Mouse (Mus musculus) G1E (cell line): ENCODE data around the gene Dennd1a. TPM values are rescaled to one million over a fixed set of nuclear protein-coding genes. Genes with fewer than 3 reads are reported as not detected.

ENCODE experiments used
- ATAC-seq: 2 replicates; pipeline ENCODE4 v1.8.0; 2016; ENCODE audit warnings: mild to moderate bottlenecking; ENCODE audit not compliant: insufficient number of reproducible peaks, poor library complexity, low FRiP score, severe bottlenecking; ENCODE audit errors: extremely low read depth
- DNase-seq: peaks from one replicate; pipeline ENCODE4 v3.0.0; 2012; ENCODE audit warnings: low spot score
- H3K27me3 ChIP-seq: 2 replicates; pipeline ENCODE4 v1.6.1; 2012; ENCODE audit warnings: mild to moderate bottlenecking, low read length, inconsistent platforms; ENCODE audit not compliant: insufficient read depth
- H3K36me3 ChIP-seq: replicated peaks from 2 replicates; pipeline ENCODE3; 2012; ENCODE audit warnings: mild to moderate bottlenecking, inconsistent platforms
- H3K4me1 ChIP-seq: 2 replicates; pipeline ENCODE4 v1.6.1; 2012; ENCODE audit warnings: low read depth, low read length, inconsistent platforms, mixed read lengths; ENCODE audit not compliant: insufficient read depth
- H3K4me3 ChIP-seq: 2 replicates; pipeline ENCODE4 v1.5.1; 2012; ENCODE audit warnings: low read depth, mild to moderate bottlenecking, inconsistent platforms, low read length, moderate library complexity, mixed read lengths
- H3K9me3 ChIP-seq: replicated peaks from 2 replicates; pipeline ENCODE4 v1.6.1; 2012; ENCODE audit warnings: inconsistent platforms
- CTCF ChIP-seq: IDR thresholded peaks from 2 replicates; pipeline ENCODE4 v1.5.1; 2012; ENCODE audit warnings: low read depth, low read length, inconsistent platforms, mixed read lengths
- GATA1 ChIP-seq: IDR thresholded peaks from 2 replicates; pipeline ENCODE4 v1.6.1; 2012; ENCODE audit warnings: borderline replicate concordance, low read length, inconsistent platforms, mixed read lengths
- GATA2 ChIP-seq: IDR thresholded peaks from 2 replicates; pipeline ENCODE4 v1.6.1; 2012; ENCODE audit warnings: low read depth, low read length, inconsistent platforms, borderline replicate concordance
- POLR2AphosphoS5 ChIP-seq: IDR thresholded peaks from 2 replicates; pipeline ENCODE4 v1.6.1; 2012; ENCODE audit warnings: low read depth, low read length, inconsistent platforms; ENCODE audit not compliant: insufficient replicate concordance
- TAL1 ChIP-seq: conservative IDR thresholded peaks from 2 replicates; pipeline ENCODE4 v1.6.1; 2012; ENCODE audit warnings: low read depth, low read length, inconsistent platforms, mixed read lengths
- polyA plus RNA-seq: library from polyadenylated mRNA; stranded (reverse); fragments of >175 nt; gene quantifications from 2 replicates; pipeline ENCODE4 v1.2.3, GENCODE M21; 2012
- total RNA-seq, 2 experiments: library from RNA; stranded (forward) in 1 of 2; stranded (reverse) in 1 of 2; fragments of 200-1000 nt in 1 of 2; fragments of >200 nt in 1 of 2; fragmentation: Nextera tagmentation in 1 of 2; gene quantifications; 2 replicates each; pipeline ENCODE4 v1.2.3; 2014 to 2017

The Dennd1a gene
- total and polyA plus RNA-seq, 3 experiments = 25.5 to 78.7 (median 71.0) TPM

GRCm38 (mm10) chr2:38045286-38045685 lies 241.9 kb downstream of the Dennd1a start:
- Histone ChIP-seq H3K9me3 (no peaks in the 10 kb centered on the region), H3K4me1 (peaks cover 4% of the 10 kb centered on the region; the same call in 1 of the 2 replicates), H3K27me3 (no peaks in the 10 kb centered on the region), H3K36me3 (peaks cover 33% of the 10 kb centered on the region), H3K4me3 (no peak overlapping the region)
- ATAC-seq = no peak
- DNase-seq = no peak
- no peak for TF ChIP-seq GATA2
- TF ChIP-seq POLR2AphosphoS5 = no peak
- no peak for TF ChIP-seq CTCF
- TF ChIP-seq GATA1 = no peak
- no peak for TF ChIP-seq TAL1

- H3K27me3 ChIP-seq = no peaks in the 10 kb centered on the region
- H3K4me1 ChIP-seq = no peaks in the 10 kb centered on the region
- no peak overlapping the region for H3K4me3 ChIP-seq
- H3K9me3 ChIP-seq = no peaks in the 10 kb centered on the region
- DNase-seq (no peak), ATAC-seq (no peak)
- H3K36me3 ChIP-seq = peaks cover 35% of the 10 kb centered on the region
- TF ChIP-seq CTCF (no peak), GATA1 (no peak), POLR2AphosphoS5 (no peak)
Measured at GRCm38 (mm10) chr2:38040845-38041244, 246.3 kb downstream of the Dennd1a start.

GRCm38 (mm10) chr2:38039621-38040020 lies 247.6 kb downstream of the Dennd1a start:
- ATAC-seq (no peak), DNase-seq (no peak)
- Histone ChIP-seq H3K4me3 (no peak overlapping the region), H3K27me3 (no peaks in the 10 kb centered on the region), H3K36me3 (peaks cover 31% of the 10 kb centered on the region), H3K4me1 (no peaks in the 10 kb centered on the region), H3K9me3 (no peaks in the 10 kb centered on the region)
- TF ChIP-seq POLR2AphosphoS5 = no peak
- TF ChIP-seq CTCF = no peak
- TF ChIP-seq GATA1 = no peak
- no peak for TF ChIP-seq GATA2
- no peak for TF ChIP-seq TAL1

- TF ChIP-seq GATA1 (no peak), CTCF (no peak), POLR2AphosphoS5 (no peak), GATA2 (no peak), TAL1 (no peak)
- H3K4me3 ChIP-seq = no peak overlapping the region
- no peaks in the 10 kb centered on the region for H3K27me3 ChIP-seq
- H3K4me1 ChIP-seq = peaks cover 11% of the 10 kb centered on the region
- H3K36me3 ChIP-seq = peaks cover 31% of the 10 kb centered on the region
- DNase-seq = no peak
- ATAC-seq = no peak
- H3K9me3 ChIP-seq = no peaks in the 10 kb centered on the region
Measured at GRCm38 (mm10) chr2:38028317-38028716, 258.9 kb downstream of the Dennd1a start.

- Histone ChIP-seq H3K36me3 (peaks cover 38% of the 10 kb centered on the region), H3K27me3 (no peaks in the 10 kb centered on the region), H3K9me3 (no peaks in the 10 kb centered on the region), H3K4me3 (no peak overlapping the region), H3K4me1 (peaks cover 16% of the 10 kb centered on the region)
- no peak for ATAC-seq
- TF ChIP-seq GATA1 = no peak
- DNase-seq = no peak
Measured at GRCm38 (mm10) chr2:38025615-38026014, 261.6 kb downstream of the Dennd1a start.

GRCm38 (mm10) chr2:38023741-38024130 lies 263.5 kb downstream of the Dennd1a start:
- no peaks in the 10 kb centered on the region for H3K27me3 ChIP-seq
- DNase-seq = no peak
- no peak for ATAC-seq

GRCm38 (mm10) chr2:38023054-38023740 lies 264.0 kb downstream of the Dennd1a start:
- H3K4me1 ChIP-seq = peaks cover 16% of the 10 kb centered on the region
- H3K4me3 ChIP-seq = no peak overlapping the region
- H3K27me3 ChIP-seq = no peaks in the 10 kb centered on the region
- H3K36me3 ChIP-seq = peaks cover 24% of the 10 kb centered on the region
- ATAC-seq (no peak), DNase-seq (no peak)
- TF ChIP-seq GATA2 = no peak
- TF ChIP-seq CTCF = no peak
- no peak for TF ChIP-seq POLR2AphosphoS5
- TF ChIP-seq GATA1 = no peak
- no peak for TF ChIP-seq TAL1
- H3K9me3 ChIP-seq = no peaks in the 10 kb centered on the region

More at GRCm38 (mm10) chr2:38023741-38024130, 263.5 kb downstream of the Dennd1a start:
- Histone ChIP-seq H3K4me3 (no peak overlapping the region), H3K36me3 (peaks cover 26% of the 10 kb centered on the region), H3K4me1 (peaks cover 16% of the 10 kb centered on the region), H3K9me3 (no peaks in the 10 kb centered on the region)
- TF ChIP-seq GATA1 (no peak), GATA2 (no peak), CTCF (no peak), TAL1 (no peak), POLR2AphosphoS5 (no peak)
